Mouse (Mus musculus) embryonic facial prominence, embryonic 10.5 days (tissue): Measurements from ENCODE around the gene Zfp580. TPM values are rescaled to one million over a fixed set of nuclear protein-coding genes. Genes with fewer than 3 reads are reported as not detected.

Source experiments
- DNase-seq: peaks from one replicate; pipeline ENCODE4 v3.0.0-alpha.2; 2017; ENCODE audit warnings: low spot score
- H3K27ac ChIP-seq: fragments of 300-500 bp; sonication (generic); replicated peaks from 2 replicates; pipeline ENCODE4 v1.5.1; 2016; ENCODE audit warnings: mild to moderate bottlenecking
- H3K27me3 ChIP-seq: fragments of 300-500 bp; sonication (generic); replicated peaks from 2 replicates; pipeline ENCODE4 v1.6.1; 2016; ENCODE audit warnings: low read depth, mild to moderate bottlenecking; ENCODE audit not compliant: poor library complexity, severe bottlenecking
- H3K36me3 ChIP-seq: fragments of 300-500 bp; sonication (generic); replicated peaks from 2 replicates; pipeline ENCODE4 v1.6.1; 2016; ENCODE audit warnings: mild to moderate bottlenecking, moderate library complexity
- H3K4me1 ChIP-seq: fragments of 300-500 bp; sonication (generic); 2 replicates; pipeline ENCODE4 v1.6.1; 2016
- H3K4me3 ChIP-seq: fragments of 300-500 bp; sonication (generic); 2 replicates; pipeline ENCODE4 v1.5.1; 2016; ENCODE audit warnings: mild to moderate bottlenecking, moderate library complexity
- H3K9me3 ChIP-seq: fragments of 300-500 bp; sonication (generic); 2 replicates; pipeline ENCODE4 v1.6.1; 2016; ENCODE audit warnings: mild to moderate bottlenecking
- WGBS: fragments of 180-500 bp; shearing (Covaris S2); methylation state at CpG from one replicate; pipeline ENCODE4 v1.1.7; 2016; 5-methylcytosine and 5-hydroxymethylcytosine counted together
- polyA plus RNA-seq: library from polyadenylated mRNA; unstranded; fragments of >200 nt; fragmentation: Nextera tagmentation; extraction: Ambion mirVana; gene quantifications from 2 replicates; pipeline ENCODE4 v1.2.1, GENCODE M21; 2016

Zfp580 gene
- polyA plus RNA-seq, 1 experiment from 2014 or later: 33.9 TPM

GRCm38 (mm10) chr7:5037467-5037866 is 13.9 kb upstream of the Zfp580 start:
- H3K27ac ChIP-seq: no peak overlapping the region
- H3K4me1 ChIP-seq: peaks cover 6% of the 10 kb centered on the region; the same call in 1 of the 2 replicates
- H3K27me3 ChIP-seq: no peaks in the 10 kb centered on the region
- peaks cover 47% of the 10 kb centered on the region for H3K36me3 ChIP-seq
- peaks cover 21% of the 10 kb centered on the region; the same call in 1 of the 2 replicates for H3K9me3 ChIP-seq
- no peak for DNase-seq
- H3K4me3 ChIP-seq: peak overlapping the region; percentile 82
- 90% methylated on average over 8 of the region's 8 CpGs for WGBS

- WGBS: under 1% methylated on average over 48 of the region's 48 CpGs
- Histone ChIP-seq H3K4me1 (peaks cover 6% of the 10 kb centered on the region; the same call in 1 of the 2 replicates), H3K9me3 (peaks cover 13% of the 10 kb centered on the region; the same call in 1 of the 2 replicates), H3K4me3 (peak within 1 kb of the TSS; percentile 82), H3K36me3 (peaks cover 40% of the 10 kb centered on the region), H3K27ac (peak within 1 kb of the TSS; percentile 98), H3K27me3 (no peaks in the 10 kb centered on the region)
- peak; percentile 93 for DNase-seq
These were observed 13.1 kb upstream of the Zfp580 start, which contains the start of gene Zfp784 for GRCm38 (mm10) chr7:5038109-5038732. Gene Zfp784 (minus strand): TSS chr7:5038446.

GRCm38 (mm10) chr7:5038940-5039339 is 12.4 kb upstream of the Zfp580 start:
- 55% methylated on average over 5 of the region's 5 CpGs for WGBS
- Histone ChIP-seq H3K27ac (peak overlapping the region; percentile 98; the same call in 1 of the 2 replicates), H3K4me1 (peaks cover 6% of the 10 kb centered on the region; the same call in 1 of the 2 replicates), H3K9me3 (peaks cover 11% of the 10 kb centered on the region; the same call in 1 of the 2 replicates), H3K36me3 (peaks cover 32% of the 10 kb centered on the region), H3K4me3 (peak overlapping the region; percentile 82), H3K27me3 (no peaks in the 10 kb centered on the region)
- no peak for DNase-seq

GRCm38 (mm10) chr7:5044981-5045380 is 6.4 kb upstream of the Zfp580 start:
- H3K36me3 ChIP-seq: peaks cover 7% of the 10 kb centered on the region; the same call in 1 of the 2 replicates
- H3K4me3 ChIP-seq: no peak overlapping the region
- no peak overlapping the region for H3K27ac ChIP-seq
- no peaks in the 10 kb centered on the region for H3K9me3 ChIP-seq
- 0 out of 2 replicates have a peak, but pooled peaks cover 2% of the 10 kb centered on the region for H3K27me3 ChIP-seq
- no peak for DNase-seq
- WGBS: 86% methylated on average over 2 of the region's 2 CpGs
- H3K4me1 ChIP-seq: no peaks in the 10 kb centered on the region

GRCm38 (mm10) chr7:5046112-5046511 is 5.2 kb upstream of the Zfp580 start:
- 68% methylated on average over 2 of the region's 2 CpGs for WGBS
- H3K4me3 ChIP-seq: no peak overlapping the region
- no peaks in the 10 kb centered on the region for H3K9me3 ChIP-seq
- peaks cover 10% of the 10 kb centered on the region for H3K27me3 ChIP-seq
- peaks cover 4% of the 10 kb centered on the region; the same call in 1 of the 2 replicates for H3K36me3 ChIP-seq
- H3K4me1 ChIP-seq: peaks cover 9% of the 10 kb centered on the region
- no peak overlapping the region for H3K27ac ChIP-seq
- no peak for DNase-seq

- no peak overlapping the region for H3K27ac ChIP-seq
- H3K4me3 ChIP-seq: no peak overlapping the region
- H3K27me3 ChIP-seq: peaks cover 17% of the 10 kb centered on the region
- no peaks in the 10 kb centered on the region for H3K9me3 ChIP-seq
- WGBS: 30% methylated on average over 2 of the region's 2 CpGs
- no peaks in the 10 kb centered on the region for H3K36me3 ChIP-seq
- DNase-seq: no peak
- H3K4me1 ChIP-seq: peaks cover 19% of the 10 kb centered on the region
These were observed 4.0 kb upstream of the Zfp580 start for GRCm38 (mm10) chr7:5047313-5047712.

GRCm38 (mm10) chr7:5052438-5052837 is 1.1 kb downstream of the Zfp580 start:
- WGBS: 3% methylated on average over 12 of the region's 12 CpGs
- Histone ChIP-seq H3K36me3 (no peaks in the 10 kb centered on the region), H3K9me3 (0 out of 2 replicates have a peak, but pooled peaks cover 3% of the 10 kb centered on the region), H3K27ac (no peak overlapping the region), H3K4me3 (peak overlapping the region; percentile 88), H3K4me1 (peaks cover 51% of the 10 kb centered on the region), H3K27me3 (peaks cover 68% of the 10 kb centered on the region)
- peak; percentile 38 for DNase-seq

- 3% methylated on average over 45 of the region's 45 CpGs for WGBS
These were observed 1.6 kb downstream of the Zfp580 start for GRCm38 (mm10) chr7:5052931-5053343.

GRCm38 (mm10) chr7:5053456-5054179 is 2.3 kb downstream of the Zfp580 start:
- peak overlapping the region; percentile 88 for H3K4me3 ChIP-seq
- peaks cover 53% of the 10 kb centered on the region for H3K4me1 ChIP-seq
- peak; percentile 36 for DNase-seq
- H3K27me3 ChIP-seq: peaks cover 80% of the 10 kb centered on the region
- 0 out of 2 replicates have a peak, but pooled peaks cover 3% of the 10 kb centered on the region for H3K9me3 ChIP-seq
- no peak overlapping the region for H3K27ac ChIP-seq
- WGBS: 8% methylated on average over 32 of the region's 32 CpGs
- H3K36me3 ChIP-seq: no peaks in the 10 kb centered on the region

More at GRCm38 (mm10) chr7:5052931-5053343, 1.6 kb downstream of the Zfp580 start:
- H3K27ac ChIP-seq: peak overlapping the region; percentile 55
- peak overlapping the region; percentile 88 for H3K4me3 ChIP-seq
- peaks cover 73% of the 10 kb centered on the region for H3K27me3 ChIP-seq
- no peaks in the 10 kb centered on the region for H3K36me3 ChIP-seq
- peaks cover 53% of the 10 kb centered on the region for H3K4me1 ChIP-seq
- peak; percentile 40 for DNase-seq
- 0 out of 2 replicates have a peak, but pooled peaks cover 3% of the 10 kb centered on the region for H3K9me3 ChIP-seq

GRCm38 (mm10) chr7:5056651-5057263 is 5.4 kb downstream of the Zfp580 start:
- Histone ChIP-seq H3K27me3 (peaks cover 75% of the 10 kb centered on the region), H3K4me1 (peaks cover 54% of the 10 kb centered on the region), H3K27ac (peak overlapping the region; percentile 74), H3K36me3 (no peaks in the 10 kb centered on the region), H3K4me3 (peak overlapping the region; percentile 63), H3K9me3 (0 out of 2 replicates have a peak, but pooled peaks cover 3% of the 10 kb centered on the region)
- peak; percentile 64 for DNase-seq
- 2% methylated on average over 55 of the region's 55 CpGs for whole genome bisulfite sequencing

- no peaks in the 10 kb centered on the region for H3K36me3 ChIP-seq
- 0 out of 2 replicates have a peak, but pooled peaks cover 3% of the 10 kb centered on the region for H3K9me3 ChIP-seq
- peak overlapping the region; percentile 63 for H3K4me3 ChIP-seq
- no peak for DNase-seq
- peaks cover 68% of the 10 kb centered on the region for H3K27me3 ChIP-seq
- no peak overlapping the region for H3K27ac ChIP-seq
- peaks cover 48% of the 10 kb centered on the region for H3K4me1 ChIP-seq
- 40% methylated on average over 8 of the region's 8 CpGs for WGBS
These were observed 6.0 kb downstream of the Zfp580 start for GRCm38 (mm10) chr7:5057381-5057780.

- peaks cover 64% of the 10 kb centered on the region for H3K27me3 ChIP-seq
- 0 out of 2 replicates have a peak, but pooled peaks cover 3% of the 10 kb centered on the region for H3K9me3 ChIP-seq
- no peak overlapping the region for H3K27ac ChIP-seq
- peak overlapping the region; percentile 63 for H3K4me3 ChIP-seq
- peak; percentile 26 for DNase-seq
- peaks cover 44% of the 10 kb centered on the region for H3K4me1 ChIP-seq
- H3K36me3 ChIP-seq: no peaks in the 10 kb centered on the region
- 33% methylated on average over 11 of the region's 11 CpGs for WGBS
These were observed 6.5 kb downstream of the Zfp580 start for GRCm38 (mm10) chr7:5057804-5058203.
